Mouse (Mus musculus) ES-Bruce4 (cell line): ENCODE data around the gene Plb1.

Experiments used
- CTCF ChIP-seq: IDR thresholded peaks from one replicate; pipeline ENCODE4 v1.8.1; 2011; ENCODE audit warnings: low read depth, low read length
- POLR2A ChIP-seq: IDR thresholded peaks from one replicate; pipeline ENCODE4 v1.8.1; 2011; ENCODE audit warnings: low read length; ENCODE audit not compliant: insufficient read depth

- TF ChIP-seq CTCF (no peak), POLR2A (no peak)
Measured at GRCm38 (mm10) chr5:32240741-32241140, 8.2 kb downstream of the Plb1 start.
